Mouse (Mus musculus) spleen, postnatal 36 days (tissue): Measurements from ENCODE around the gene Pla2g2d.

Experiments used
- DNase-seq, 2 experiments: peaks; one replicate each; pipeline ENCODE4 v3.0.0; 2022; ENCODE audit warnings: low spot score in 2 of 2, mixed read lengths in 1 of 2

The Pla2g2d gene

DNA sequence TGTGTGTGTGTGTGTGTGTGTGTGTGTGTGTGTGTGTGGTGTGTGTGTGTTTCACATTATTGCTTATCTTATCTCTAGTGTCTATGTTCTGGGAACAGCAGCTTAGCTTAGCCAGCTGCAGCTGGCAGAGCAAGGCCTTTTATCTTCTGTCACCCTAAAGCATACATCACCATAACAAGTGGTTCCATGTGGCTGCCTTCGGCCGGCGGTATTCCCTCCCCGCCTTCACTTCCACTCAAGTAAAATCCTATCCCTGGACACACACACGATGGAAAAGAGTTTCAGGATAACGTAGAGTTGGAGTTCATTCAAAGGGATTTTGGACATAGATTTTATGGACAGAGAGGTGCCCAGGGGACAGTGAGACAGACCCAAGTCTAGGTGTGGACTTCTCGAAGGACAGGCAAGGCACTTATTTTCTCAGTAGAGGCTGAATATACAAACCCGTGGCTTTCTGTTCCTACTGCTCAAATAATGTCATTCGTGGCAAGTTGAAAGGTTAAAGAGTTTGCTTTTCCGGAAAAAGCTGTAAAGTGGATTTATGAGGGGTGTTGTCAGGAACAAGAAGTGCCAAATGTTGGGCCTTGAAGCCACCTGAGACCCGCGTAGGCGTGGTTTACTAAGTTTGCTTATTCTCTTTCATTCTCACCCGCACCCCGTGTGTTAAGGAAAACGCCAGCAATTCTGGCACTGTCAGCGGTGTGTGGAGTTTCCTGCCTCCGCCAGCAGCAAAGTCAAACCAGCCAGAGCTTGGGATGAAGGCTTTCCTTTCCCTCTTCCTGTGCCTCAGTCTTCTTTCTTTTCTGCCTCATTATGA lies 50.4 kb downstream of the Pla2g2d start:
- no peak for DNase-seq

DNA sequence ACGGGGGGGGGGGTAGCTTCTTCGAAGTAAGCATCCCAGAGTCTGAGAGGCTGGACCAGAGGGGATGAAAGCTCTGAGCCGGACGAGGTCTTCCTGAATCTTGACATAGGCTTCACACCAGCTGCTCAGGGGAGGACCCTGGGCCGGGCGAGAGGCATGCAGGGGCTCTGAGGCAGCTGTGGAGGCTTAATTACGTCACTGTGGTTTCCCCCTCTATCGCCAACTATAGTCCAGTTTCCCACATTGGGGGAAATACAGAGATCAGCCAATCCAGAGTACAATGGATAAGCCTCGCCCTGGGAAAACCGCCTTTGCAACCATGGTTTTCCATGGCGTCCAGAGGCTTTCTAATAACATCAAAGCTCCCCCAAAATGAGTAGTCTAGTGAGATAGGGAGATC lies 51.6 kb downstream of the Pla2g2d start:
- DNase-seq, result no peak
